Mouse (Mus musculus) lung, postnatal 4 days (tissue): ENCODE results near the gene Mef2c.

Experiments
- DNase-seq, 2 experiments: peaks; one replicate each; pipeline ENCODE4 v3.0.0; 2021

Gene Mef2c

GRCm38 (mm10) chr13:83712778-83713380 is 209.0 kb downstream of the Mef2c start:
- DNase-seq = no peak

GRCm38 (mm10) chr13:83713661-83714291 is 209.9 kb downstream of the Mef2c start:
- DNase-seq = no peak

GRCm38 (mm10) chr13:83714466-83715307 is 210.9 kb downstream of the Mef2c start:
- peak; percentile 77 to 82 for DNase-seq

- DNase-seq = no peak
Observed at GRCm38 (mm10) chr13:83715308-83715785, 211.5 kb downstream of the Mef2c start.

- DNase-seq = no peak
Observed at GRCm38 (mm10) chr13:83715971-83716615, 212.3 kb downstream of the Mef2c start.
